Mouse (Mus musculus): ENCODE measurements around the gene Dis3l2.

Gene Dis3l2

DNA sequence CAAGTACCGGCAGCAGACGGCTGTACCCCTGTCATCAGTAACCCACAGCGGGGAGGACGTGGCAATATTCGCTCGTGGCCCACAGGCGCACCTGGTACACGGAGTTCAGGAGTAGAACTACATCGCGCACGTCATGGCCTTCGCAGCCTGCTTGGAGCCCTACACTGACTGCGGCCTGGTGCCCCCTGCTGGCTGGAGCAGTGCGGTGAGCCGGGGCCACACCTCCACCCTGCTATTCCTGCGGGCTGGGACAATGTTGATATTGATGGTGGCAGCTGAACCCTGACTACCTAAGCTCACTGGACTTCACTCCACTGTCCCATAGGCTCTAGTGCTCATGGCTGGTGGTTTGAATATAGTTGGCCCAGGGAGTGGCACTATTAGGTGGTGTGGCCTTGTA lies 367.1 kb downstream of the Dis3l2 start:
- peak; percentile 27 for DNase-seq (ENCODE audit: low read depth, low spot score)

DNA sequence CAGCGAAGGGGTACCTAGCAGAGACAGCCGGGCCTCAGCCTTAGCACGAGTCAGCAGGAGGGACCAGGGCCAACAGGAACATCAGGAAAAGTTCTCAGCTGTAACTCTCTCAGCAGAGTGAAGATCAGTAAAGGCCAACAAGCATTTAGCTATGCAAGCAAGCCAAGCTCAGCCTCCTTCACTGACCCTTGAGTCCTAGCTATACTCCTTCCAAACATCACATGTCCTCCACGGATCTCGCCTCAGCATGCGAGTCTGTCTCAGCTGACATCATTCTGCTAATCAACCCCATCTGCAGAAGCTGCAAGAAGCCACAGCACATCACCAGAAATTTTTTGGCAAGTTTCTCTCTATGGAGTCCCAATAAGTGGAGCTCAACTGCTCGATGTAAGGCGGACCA lies 370.2 kb downstream of the Dis3l2 start:
- DNase-seq (ENCODE audit: low read depth, low spot score) = no peak

DNA sequence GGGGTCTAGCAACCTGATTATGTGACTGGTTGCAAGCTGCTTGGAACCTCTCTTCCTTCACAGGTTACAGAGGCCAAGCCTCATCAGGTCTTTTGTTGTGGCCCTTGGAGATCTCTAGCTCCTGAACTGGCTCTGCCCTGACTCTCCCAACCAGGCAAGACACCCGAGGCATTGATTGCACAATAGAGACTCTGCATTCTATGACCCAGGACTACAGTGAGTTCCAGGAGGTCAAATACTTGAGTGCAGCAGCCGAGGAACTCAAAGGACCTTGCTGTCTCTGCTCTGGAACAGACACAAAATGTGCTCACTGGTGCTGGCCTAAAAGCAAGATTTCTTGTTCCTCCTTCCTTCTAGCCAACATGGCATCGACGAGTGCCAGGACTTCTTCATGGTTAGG lies 382.6 kb downstream of the Dis3l2 start:
- no peak for DNase-seq (ENCODE audit: low read depth, low spot score)

DNA sequence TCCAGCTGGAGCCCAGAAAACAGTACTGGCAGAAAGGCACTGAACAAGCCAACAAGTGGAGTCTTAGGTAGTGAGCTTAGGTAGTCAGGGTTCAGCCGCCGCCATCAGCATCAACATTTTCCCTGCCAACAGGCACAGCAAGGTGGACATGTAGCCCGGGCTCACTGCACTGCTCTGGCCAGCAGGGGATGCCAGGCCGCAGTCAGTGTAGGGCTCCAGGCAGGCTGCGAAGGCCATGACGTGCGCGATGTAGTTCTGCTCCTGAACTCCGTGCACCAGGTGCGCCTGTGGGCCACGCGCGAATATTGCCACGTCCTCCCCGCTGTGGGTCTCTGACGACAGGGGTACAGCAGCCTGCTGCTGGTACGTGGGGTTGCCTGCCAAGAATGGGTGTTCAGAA lies 383.4 kb downstream of the Dis3l2 start:
- DNase-seq (ENCODE audit: low read depth, low spot score) = no peak

DNA sequence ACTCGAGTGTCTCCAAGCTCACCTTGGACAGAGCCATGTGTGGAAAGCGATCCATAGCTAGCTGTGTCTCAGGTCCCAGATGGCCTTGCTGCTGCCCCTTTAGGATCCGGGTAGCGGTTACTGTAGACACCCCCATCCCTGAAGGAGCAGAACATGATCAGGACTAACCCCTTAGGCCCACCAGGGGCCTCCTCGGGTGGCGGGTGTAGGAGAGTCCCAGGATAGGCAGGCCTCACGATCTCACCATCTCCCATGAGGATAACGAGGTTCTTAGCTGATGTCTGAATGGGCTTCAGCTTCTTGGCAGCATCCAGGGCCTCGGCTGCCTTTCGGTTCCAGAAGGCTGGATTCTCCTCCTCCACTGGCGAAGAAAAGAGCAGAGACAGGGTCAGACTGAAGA lies 385.6 kb downstream of the Dis3l2 start:
- DNase-seq (ENCODE audit: low read depth, low spot score) = no peak

DNA sequence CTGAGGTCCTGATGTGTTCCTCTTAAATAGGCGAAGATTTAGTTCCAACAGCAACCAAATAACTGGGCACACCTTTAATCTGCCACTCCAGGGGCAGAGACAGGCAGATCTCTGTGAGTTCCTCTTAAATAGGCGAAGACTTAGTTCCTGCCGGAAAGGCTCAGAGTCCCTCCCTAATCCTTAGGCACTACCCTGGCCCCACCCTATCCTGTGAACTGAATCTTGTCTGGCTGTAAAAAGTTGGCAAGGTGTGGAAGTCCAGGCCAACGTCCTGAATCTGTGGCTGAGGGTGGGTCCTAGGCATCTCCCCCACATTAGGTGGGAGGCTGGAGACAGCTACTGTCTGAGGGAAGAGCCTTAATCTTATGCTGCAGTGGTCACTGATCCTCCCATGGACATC lies 386.2 kb downstream of the Dis3l2 start, which contains the start of gene Alppl2:
Alppl2 (minus strand) TSS at position 101 of the 400 bp plus-strand sequence.
- no peak for DNase-seq (ENCODE audit: low read depth, low spot score)

DNA sequence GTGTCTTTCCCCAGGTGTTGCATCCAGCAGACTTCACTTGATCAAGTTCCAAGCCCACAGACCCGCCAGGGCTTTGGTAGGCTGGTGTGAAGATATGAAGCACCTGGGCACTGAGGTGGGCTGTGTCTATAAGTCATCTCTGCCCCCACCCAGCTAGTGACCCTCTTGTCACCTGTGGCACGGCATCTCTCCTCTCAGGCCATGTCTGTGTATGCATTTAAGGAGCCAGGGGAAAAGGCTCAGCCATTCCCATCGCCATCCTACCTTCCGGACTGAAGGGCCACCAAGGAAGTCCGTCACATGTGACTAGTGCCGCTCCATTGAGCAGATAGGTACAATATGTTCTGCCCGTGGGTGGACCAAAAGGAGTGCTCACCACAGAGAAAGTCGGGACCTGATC lies 392.0 kb downstream of the Dis3l2 start:
- DNase-seq (ENCODE audit: low read depth, low spot score) = no peak

DNA sequence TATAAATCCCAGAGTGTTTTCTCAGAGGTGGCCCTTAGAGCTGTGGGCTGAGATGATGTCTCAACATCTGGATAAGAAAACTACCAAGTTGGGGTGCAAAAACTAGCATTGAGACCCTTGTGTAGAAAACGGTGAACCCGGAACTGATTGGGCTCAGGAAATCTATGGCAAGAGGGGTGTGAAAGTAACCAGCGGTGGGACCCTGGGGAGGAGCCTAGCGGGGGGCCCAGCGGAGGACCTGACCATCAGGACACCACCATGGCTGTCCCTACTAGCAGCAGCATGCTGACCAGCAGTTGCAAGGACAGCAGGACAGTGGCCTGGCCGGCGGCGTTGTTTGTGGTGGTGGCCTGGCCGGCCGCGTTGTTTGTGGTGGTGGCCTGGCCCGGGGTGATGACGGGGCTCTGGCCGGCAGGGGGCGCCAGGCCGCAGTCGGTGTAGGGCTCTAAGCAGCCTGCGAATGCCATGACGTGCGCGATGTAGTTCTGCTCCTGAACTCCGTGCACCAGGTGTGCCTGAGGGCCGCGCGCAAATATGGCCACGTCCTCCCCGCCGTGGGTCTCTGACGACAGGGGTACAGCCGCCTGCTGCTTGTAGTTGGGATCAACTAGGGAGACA lies 394.9 kb downstream of the Dis3l2 start:
- DNase-seq (ENCODE audit: low read depth, low spot score) = peak; percentile 68
